Mouse (Mus musculus): Measurements from ENCODE around the gene Fdxacb1. TPM values are rescaled to one million over a fixed set of nuclear protein-coding genes. Genes with fewer than 3 reads are reported as not detected.

The Fdxacb1 gene
- total and polyA plus RNA-seq, 2 experiments from 2014 or later, result 9.3 to 19.1 TPM

- ATAC-seq (peak; percentile 20; the same call in 1 of the 2 replicates), DNase-seq (peak; percentile 48)
- H3K9ac ChIP-seq, result peak within 1 kb of the TSS; percentile 43; the same call in 1 of the 2 replicates
- no peaks in the 10 kb centered on the region for H3K9me3 ChIP-seq (ENCODE audit: low read length)
- H3K4me3 ChIP-seq (ENCODE audit: low read depth, low read length), result peak within 1 kb of the TSS; percentile 32
- no peaks in the 10 kb centered on the region for H3K27me3 ChIP-seq (ENCODE audit: insufficient read depth, low read length)
- TF ChIP-seq CTCF (IDR thresholded peaks at IDR 0.05; ENCODE audit: low read depth), result peak; percentile 36
- no peaks in the 10 kb centered on the region for H3K36me3 ChIP-seq (ENCODE audit: insufficient read depth)
- no peak within 1 kb of the TSS for H3K27ac ChIP-seq (ENCODE audit: low read depth, low read length)
- peak within 1 kb of the TSS; percentile 53 for H3K4me2 ChIP-seq (ENCODE audit: low read depth)
- H3K4me1 ChIP-seq (ENCODE audit: insufficient read depth), result no peaks in the 10 kb centered on the region
- 3% methylated on average over 19 of the region's 19 CpGs for WGBS
These were observed 21.8 kb upstream of the Fdxacb1 start, which contains the start of gene 2310030G06Rik for GRCm38 (mm10) chr9:50746214-50746677. Gene 2310030G06Rik (minus strand): TSS chr9:50746536.

DNA sequence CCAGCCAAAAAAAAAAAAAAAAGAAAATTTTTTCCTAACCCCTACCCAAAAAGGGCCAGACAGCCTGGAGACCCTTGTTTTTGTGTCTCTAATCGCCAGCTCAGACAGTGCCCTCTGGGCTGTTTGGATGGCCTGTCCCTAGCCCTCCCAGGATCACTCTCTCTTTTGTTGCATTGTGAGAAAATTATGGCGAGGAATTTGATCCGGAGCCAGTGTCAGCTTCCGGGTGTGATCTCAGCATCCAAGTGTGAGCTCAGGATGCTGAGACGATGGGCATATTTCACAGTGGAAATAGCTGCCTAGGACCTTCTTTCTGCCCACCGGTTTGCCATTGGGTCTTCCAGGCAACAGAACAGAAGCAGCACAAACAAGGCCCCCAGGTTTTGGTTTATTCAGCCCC, 17.3 kb upstream of the Fdxacb1 start:
- Histone ChIP-seq H3K4me1 (ENCODE audit: insufficient read depth) (peaks cover 8% of the 10 kb centered on the region; the same call in 1 of the 2 replicates), H3K4me2 (ENCODE audit: low read depth) (no peak overlapping the region), H3K9ac (no peak overlapping the region), H3K36me3 (ENCODE audit: insufficient read depth) (no peaks in the 10 kb centered on the region), H3K27me3 (ENCODE audit: insufficient read depth, low read length) (no peaks in the 10 kb centered on the region), H3K9me3 (ENCODE audit: low read length) (no peaks in the 10 kb centered on the region), H3K4me3 (ENCODE audit: low read depth, low read length) (no peak overlapping the region), H3K27ac (ENCODE audit: low read depth, low read length) (no peak overlapping the region)
- no peak for TF ChIP-seq CTCF (IDR thresholded peaks at IDR 0.05; ENCODE audit: low read depth)
- DNase-seq (no peak), ATAC-seq (no peak)
- 59% methylated on average over 6 of the region's 6 CpGs for WGBS

DNA sequence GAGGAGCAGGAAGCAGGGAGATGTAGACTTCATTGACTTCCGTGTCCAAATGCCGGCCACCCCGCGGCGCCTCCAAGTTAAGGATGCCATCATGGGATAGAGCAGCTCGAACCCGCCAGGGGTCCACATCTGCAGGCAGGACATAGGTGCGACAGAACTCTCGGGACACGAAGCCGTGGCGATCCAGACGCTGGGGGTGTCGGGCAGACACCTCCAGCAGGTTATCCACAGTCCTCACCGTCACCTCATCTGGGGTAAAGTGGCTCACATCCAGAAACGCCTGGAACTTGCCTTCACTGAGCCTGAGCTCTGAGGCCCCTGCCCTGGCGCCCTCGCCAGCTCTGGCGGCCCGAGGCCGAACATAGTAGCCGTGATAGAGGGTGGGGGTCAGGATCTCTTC, 16.7 kb upstream of the Fdxacb1 start, which contains the start of gene Cryab:
Gene Cryab, plus strand, starts transcription at position 3 of the 400 bp plus-strand sequence.
- TF ChIP-seq CTCF (IDR thresholded peaks at IDR 0.05; ENCODE audit: low read depth), result no peak

DNA sequence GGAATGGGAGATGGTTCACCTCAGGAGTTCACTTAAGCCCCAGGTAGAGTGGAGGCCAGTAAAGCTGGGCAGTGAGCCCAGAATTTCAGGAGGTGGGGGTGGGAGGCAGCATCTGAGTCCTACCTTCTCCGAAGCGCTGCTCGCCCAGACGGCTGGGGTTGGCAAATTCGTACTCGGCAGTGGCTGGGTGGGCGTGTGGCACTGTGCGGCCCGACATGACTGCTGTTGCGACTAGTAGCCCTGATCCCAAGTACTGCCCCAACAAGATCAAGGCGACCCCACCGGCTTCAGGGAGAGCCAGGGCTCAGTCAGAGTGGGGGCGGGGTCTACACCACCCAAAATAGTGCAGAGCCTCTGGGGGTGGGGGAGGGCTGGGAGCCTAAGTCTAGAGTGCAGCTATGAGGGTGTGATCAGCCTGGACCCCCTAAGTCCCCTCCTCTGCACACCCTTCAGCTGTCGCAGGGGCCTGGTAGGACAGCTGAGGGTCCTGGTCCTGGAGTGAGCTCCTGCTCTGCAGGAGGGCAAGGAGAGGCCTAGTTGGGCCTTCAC, 15.9 kb upstream of the Fdxacb1 start, which contains the start of gene Hspb2:
Gene Hspb2, minus strand, starts transcription at position 301 of the 549 bp plus-strand sequence.
- H3K27ac ChIP-seq (ENCODE audit: low read depth, low read length), result no peak within 1 kb of the TSS
- ATAC-seq, result no peak
- no peaks in the 10 kb centered on the region for H3K27me3 ChIP-seq (ENCODE audit: insufficient read depth, low read length)
- DNase-seq, result no peak
- no peaks in the 10 kb centered on the region for H3K36me3 ChIP-seq (ENCODE audit: insufficient read depth)
- 0 out of 2 replicates have a peak within 1 kb of the TSS, but pooled peaks have one; percentile 10 for H3K4me2 ChIP-seq (ENCODE audit: low read depth)
- no peak within 1 kb of the TSS; the same call in 1 of the 2 replicates for H3K9ac ChIP-seq
- 62% methylated on average over 14 of the region's 14 CpGs for WGBS
- no peaks in the 10 kb centered on the region for H3K9me3 ChIP-seq (ENCODE audit: low read length)
- no peak within 1 kb of the TSS for H3K4me3 ChIP-seq (ENCODE audit: low read depth, low read length)
- TF ChIP-seq CTCF (IDR thresholded peaks at IDR 0.05; ENCODE audit: low read depth), result no peak
- H3K4me1 ChIP-seq (ENCODE audit: insufficient read depth), result peaks cover 8% of the 10 kb centered on the region; the same call in 1 of the 2 replicates

More for the DNA sequence above, 16.7 kb upstream of the Fdxacb1 start, which contains the start of gene Cryab:
- no peak for DNase-seq
- Histone ChIP-seq H3K9ac (no peak within 1 kb of the TSS), H3K36me3 (ENCODE audit: insufficient read depth) (no peaks in the 10 kb centered on the region), H3K4me1 (ENCODE audit: insufficient read depth) (peaks cover 8% of the 10 kb centered on the region; the same call in 1 of the 2 replicates), H3K27ac (ENCODE audit: low read depth, low read length) (no peak within 1 kb of the TSS), H3K4me3 (ENCODE audit: low read depth, low read length) (no peak within 1 kb of the TSS), H3K27me3 (ENCODE audit: insufficient read depth, low read length) (no peaks in the 10 kb centered on the region), H3K4me2 (ENCODE audit: low read depth) (no peak within 1 kb of the TSS), H3K9me3 (ENCODE audit: low read length) (no peaks in the 10 kb centered on the region)
- WGBS, result 77% methylated on average over 22 of the region's 22 CpGs
- no peak for ATAC-seq

DNA sequence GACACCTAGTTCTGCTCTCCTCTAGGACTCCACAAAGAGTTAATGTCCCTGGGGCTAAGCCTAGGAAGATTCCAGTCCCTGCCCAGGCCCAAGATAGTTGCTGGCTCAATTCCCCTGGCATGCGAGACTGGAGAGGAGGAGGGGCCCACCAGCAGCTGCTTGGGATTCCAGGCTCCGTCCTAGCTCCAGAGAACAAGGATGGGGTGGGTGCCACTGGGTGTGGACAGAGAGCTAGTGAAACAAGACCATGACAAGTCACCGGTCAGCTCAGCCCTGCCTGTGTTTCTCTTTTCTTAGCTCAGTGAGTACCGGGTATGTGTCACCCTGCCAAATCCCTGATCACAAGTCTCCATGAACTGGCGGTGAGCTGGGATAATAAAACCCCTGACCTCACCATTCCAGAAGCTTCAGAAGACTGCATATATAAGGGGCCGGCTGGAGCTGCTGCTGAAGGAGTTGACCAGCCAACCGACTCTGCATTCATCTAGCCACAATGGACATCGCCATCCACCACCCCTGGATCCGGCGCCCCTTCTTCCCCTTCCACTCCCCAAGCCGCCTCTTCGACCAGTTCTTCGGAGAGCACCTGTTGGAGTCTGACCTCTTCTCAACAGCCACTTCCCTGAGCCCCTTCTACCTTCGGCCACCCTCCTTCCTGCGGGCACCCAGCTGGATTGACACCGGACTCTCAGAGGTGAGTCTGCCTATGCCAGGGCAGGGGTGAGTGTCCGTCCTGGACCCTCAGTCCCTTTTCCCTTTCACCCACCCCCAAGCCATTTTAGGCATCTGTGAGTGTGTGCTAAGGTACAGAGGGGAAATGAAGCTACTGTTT, 15.0 kb upstream of the Fdxacb1 start:
- Histone ChIP-seq H3K9ac (no peak overlapping the region; the same call in 1 of the 2 replicates), H3K36me3 (ENCODE audit: insufficient read depth) (no peaks in the 10 kb centered on the region), H3K27ac (ENCODE audit: low read depth, low read length) (no peak overlapping the region), H3K27me3 (ENCODE audit: insufficient read depth, low read length) (no peaks in the 10 kb centered on the region), H3K4me1 (ENCODE audit: insufficient read depth) (peaks cover 8% of the 10 kb centered on the region; the same call in 1 of the 2 replicates), H3K9me3 (ENCODE audit: low read length) (no peaks in the 10 kb centered on the region), H3K4me2 (ENCODE audit: low read depth) (0 out of 2 replicates have a peak overlapping the region, but pooled peaks have one; percentile 10), H3K4me3 (ENCODE audit: low read depth, low read length) (no peak overlapping the region)
- DNase-seq (peak; percentile 52), ATAC-seq (no peak; the same call in 1 of the 2 replicates)
- 65% methylated on average over 17 of the region's 17 CpGs for WGBS
- no peak for TF ChIP-seq CTCF (IDR thresholded peaks at IDR 0.05; ENCODE audit: low read depth)

GRCm38 (mm10) chr9:50753947-50754346, 14.1 kb upstream of the Fdxacb1 start:
- 65% methylated on average over 7 of the region's 7 CpGs for WGBS
- Histone ChIP-seq H3K27ac (ENCODE audit: low read depth, low read length) (no peak overlapping the region), H3K4me3 (ENCODE audit: low read depth, low read length) (no peak overlapping the region), H3K36me3 (ENCODE audit: insufficient read depth) (no peaks in the 10 kb centered on the region), H3K9ac (no peak overlapping the region), H3K9me3 (ENCODE audit: low read length) (no peaks in the 10 kb centered on the region), H3K27me3 (ENCODE audit: insufficient read depth, low read length) (no peaks in the 10 kb centered on the region), H3K4me1 (ENCODE audit: insufficient read depth) (peaks cover 8% of the 10 kb centered on the region; the same call in 1 of the 2 replicates), H3K4me2 (ENCODE audit: low read depth) (no peak overlapping the region)
- no peak for TF ChIP-seq CTCF (IDR thresholded peaks at IDR 0.05; ENCODE audit: low read depth)
- DNase-seq (no peak), ATAC-seq (no peak)
